Mouse (Mus musculus) intestine, postnatal 0 days (tissue): ENCODE data around the gene Uba6. TPM values are rescaled to one million over a fixed set of nuclear protein-coding genes. Genes with fewer than 3 reads are reported as not detected.
A peak's percentile ranks its signal among the peaks of the same experiment; 100 is the strongest.

Experiments
- ATAC-seq: fragments of 200-750 bp; cut with Nextera tagmentation; 2 replicates; pipeline ENCODE4 v1.8.0; 2017; ENCODE audit warnings: mild to moderate bottlenecking, moderate TSS enrichment, moderate library complexity
- H3K27ac ChIP-seq: fragments of 300-500 bp; sonication (generic); 2 replicates; pipeline ENCODE4 v1.5.1; 2014; ENCODE audit warnings: mild to moderate bottlenecking, low read depth, low read length, moderate library complexity
- H3K27me3 ChIP-seq: fragments of 300-500 bp; sonication (generic); replicated peaks from 2 replicates; pipeline ENCODE4 v1.6.1; 2014; ENCODE audit warnings: low read length, mixed read lengths; ENCODE audit not compliant: control insufficient read depth, insufficient read depth
- H3K36me3 ChIP-seq: fragments of 300-500 bp; sonication (generic); 2 replicates; pipeline ENCODE4 v1.6.1; 2014; ENCODE audit warnings: mild to moderate bottlenecking, moderate library complexity; ENCODE audit not compliant: control insufficient read depth, insufficient read depth
- H3K4me1 ChIP-seq: fragments of 300-500 bp; sonication (generic); replicated peaks from 2 replicates; pipeline ENCODE4 v1.6.1; 2014; ENCODE audit warnings: antibody characterized with exemption, low read length, mixed read lengths; ENCODE audit not compliant: control insufficient read depth, insufficient read depth
- H3K4me2 ChIP-seq: fragments of 300-500 bp; sonication (generic); replicated peaks from 2 replicates; pipeline ENCODE4 v1.6.1; 2014; ENCODE audit warnings: low read depth, mild to moderate bottlenecking, moderate library complexity
- H3K4me3 ChIP-seq: fragments of 300-500 bp; sonication (generic); 2 replicates; pipeline ENCODE4 v1.5.1; 2014; ENCODE audit warnings: low read depth, low read length
- H3K9ac ChIP-seq: fragments of 300-500 bp; sonication (generic); 2 replicates; pipeline ENCODE4 v1.6.1; 2014; ENCODE audit warnings: mild to moderate bottlenecking, low read depth, low read length
- H3K9me3 ChIP-seq: fragments of 300-500 bp; sonication (generic); 2 replicates; pipeline ENCODE4 v1.6.1; 2016; ENCODE audit warnings: mixed run types; ENCODE audit not compliant: control insufficient read depth
- CTCF ChIP-seq: sonication (generic); IDR thresholded peaks from 2 replicates; pipeline ENCODE4 v1.5.1; 2016; ENCODE audit warnings: low read depth, mild to moderate bottlenecking, control low read depth, antibody characterized with exemption, moderate library complexity
- WGBS: fragments of 180-500 bp; shearing (Covaris S2); extraction: QIAGEN DNeasy Blood & Tissue Kit; methylation state at CpG from one replicate; pipeline ENCODE4 v1.1.7; 2014; 5-methylcytosine and 5-hydroxymethylcytosine counted together
- polyA plus RNA-seq: library from polyadenylated mRNA; unstranded; fragments of >200 nt; fragmentation: Nextera tagmentation; extraction: Ambion mirVana; gene quantifications from 2 replicates; pipeline ENCODE4 v1.2.1, GENCODE M21; 2015

Gene Uba6
- polyA plus RNA-seq, 1 experiment from 2014 or later = 4.9 TPM

DNA sequence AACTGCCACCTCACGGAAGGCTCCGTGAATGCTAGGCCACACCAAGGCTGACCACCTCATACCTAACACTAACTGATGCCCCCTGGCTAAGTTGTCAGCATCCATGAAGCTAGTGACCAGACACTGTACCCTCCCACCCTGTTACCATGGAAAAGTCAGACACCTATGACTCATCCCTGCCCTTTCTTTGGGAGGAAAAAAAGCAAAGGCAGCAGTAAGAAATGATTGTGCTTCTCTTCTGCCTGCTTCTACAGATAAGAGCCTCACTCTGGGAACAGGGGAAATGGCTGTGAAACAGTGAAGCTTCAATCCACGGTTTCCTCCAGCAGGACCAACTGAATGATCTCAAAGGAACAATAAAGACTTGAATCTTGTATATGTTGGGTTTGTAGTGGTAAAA lies 104.2 kb downstream of the Uba6 start:
- 77% methylated on average over 3 of the region's 3 CpGs for WGBS
- no peak overlapping the region for H3K27ac ChIP-seq
- ATAC-seq = no peak

DNA sequence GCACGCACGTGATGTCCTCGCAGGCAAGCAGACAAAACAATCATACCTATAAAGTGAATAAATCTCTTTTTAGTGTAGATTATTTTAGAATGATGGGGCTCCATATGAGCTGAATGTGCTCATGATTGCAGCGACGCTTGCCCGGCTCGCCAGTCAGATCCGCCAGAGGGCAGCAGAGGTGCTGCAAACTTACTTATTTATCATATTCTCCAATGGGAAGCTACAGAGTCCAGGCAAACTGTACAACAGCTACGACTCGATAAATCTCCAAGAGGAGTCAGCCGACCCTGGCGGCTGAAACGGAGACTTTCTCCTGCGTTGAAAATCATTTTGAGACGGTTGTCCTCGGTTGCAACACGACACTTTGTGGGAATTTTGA lies 106.1 kb downstream of the Uba6 start:
- whole genome bisulfite sequencing = under 1% methylated on average over 17 of the region's 17 CpGs
- H3K4me2 ChIP-seq = peak overlapping the region; percentile 66
- no peak overlapping the region; the same call in 1 of the 2 replicates for H3K9ac ChIP-seq
- no peaks in the 10 kb centered on the region for H3K36me3 ChIP-seq
- no peaks in the 10 kb centered on the region for H3K4me1 ChIP-seq
- peak; percentile 93 for TF ChIP-seq CTCF
- H3K27me3 ChIP-seq = no peaks in the 10 kb centered on the region
- H3K4me3 ChIP-seq = peak overlapping the region; percentile 86
- 0 out of 2 replicates have a peak overlapping the region, but pooled peaks have one; percentile 10 for H3K27ac ChIP-seq
- ATAC-seq = peak; percentile 39
- no peaks in the 10 kb centered on the region for H3K9me3 ChIP-seq

More for the DNA sequence above, 104.2 kb downstream of the Uba6 start:
- no peak for TF ChIP-seq CTCF
- Histone ChIP-seq H3K9ac (no peak overlapping the region), H3K9me3 (no peaks in the 10 kb centered on the region), H3K4me1 (no peaks in the 10 kb centered on the region), H3K4me2 (no peak overlapping the region), H3K36me3 (no peaks in the 10 kb centered on the region), H3K4me3 (no peak overlapping the region), H3K27me3 (no peaks in the 10 kb centered on the region)

DNA sequence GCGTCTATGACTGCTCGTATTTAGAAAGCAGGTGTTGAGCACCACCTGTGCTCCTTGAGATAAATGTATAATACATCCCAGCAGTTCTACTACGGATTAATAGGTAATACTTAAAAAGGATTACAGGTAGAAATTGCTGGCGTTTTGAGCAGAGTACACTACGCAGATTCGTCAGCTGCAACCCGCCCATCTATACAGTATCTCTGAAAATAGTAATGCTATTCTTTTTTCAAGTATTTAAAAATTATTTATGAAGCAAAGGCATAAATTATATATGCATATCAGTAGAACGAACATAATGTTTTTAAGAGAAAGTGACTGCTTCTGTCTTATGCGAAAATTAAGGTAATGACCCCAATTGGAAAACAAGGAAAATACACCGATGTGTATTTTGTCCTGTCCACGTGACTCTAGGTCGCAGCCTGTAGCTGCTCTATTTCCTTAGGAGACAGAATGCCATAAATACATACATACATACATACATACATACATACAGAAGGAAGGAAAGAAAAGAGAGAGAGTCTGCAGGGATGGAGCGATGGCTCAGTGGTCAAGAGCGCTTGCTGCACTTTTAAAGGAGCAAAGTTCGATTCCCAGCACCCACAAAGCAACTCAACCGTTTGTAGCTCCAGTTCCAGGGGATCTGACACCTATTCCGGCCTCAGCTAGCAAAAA lies 106.6 kb downstream of the Uba6 start:
- H3K36me3 ChIP-seq = no peaks in the 10 kb centered on the region
- no peaks in the 10 kb centered on the region for H3K9me3 ChIP-seq
- H3K4me3 ChIP-seq = peak overlapping the region; percentile 86
- ATAC-seq = peak; percentile 48
- WGBS = 1% methylated on average over 17 of the region's 17 CpGs
- H3K4me2 ChIP-seq = peak overlapping the region; percentile 66
- no peaks in the 10 kb centered on the region for H3K4me1 ChIP-seq
- no peaks in the 10 kb centered on the region for H3K27me3 ChIP-seq
- peak overlapping the region; percentile 70; the same call in 1 of the 2 replicates for H3K27ac ChIP-seq
- H3K9ac ChIP-seq = 0 out of 2 replicates have a peak overlapping the region, but pooled peaks have one; percentile 75
- TF ChIP-seq CTCF = no peak

DNA sequence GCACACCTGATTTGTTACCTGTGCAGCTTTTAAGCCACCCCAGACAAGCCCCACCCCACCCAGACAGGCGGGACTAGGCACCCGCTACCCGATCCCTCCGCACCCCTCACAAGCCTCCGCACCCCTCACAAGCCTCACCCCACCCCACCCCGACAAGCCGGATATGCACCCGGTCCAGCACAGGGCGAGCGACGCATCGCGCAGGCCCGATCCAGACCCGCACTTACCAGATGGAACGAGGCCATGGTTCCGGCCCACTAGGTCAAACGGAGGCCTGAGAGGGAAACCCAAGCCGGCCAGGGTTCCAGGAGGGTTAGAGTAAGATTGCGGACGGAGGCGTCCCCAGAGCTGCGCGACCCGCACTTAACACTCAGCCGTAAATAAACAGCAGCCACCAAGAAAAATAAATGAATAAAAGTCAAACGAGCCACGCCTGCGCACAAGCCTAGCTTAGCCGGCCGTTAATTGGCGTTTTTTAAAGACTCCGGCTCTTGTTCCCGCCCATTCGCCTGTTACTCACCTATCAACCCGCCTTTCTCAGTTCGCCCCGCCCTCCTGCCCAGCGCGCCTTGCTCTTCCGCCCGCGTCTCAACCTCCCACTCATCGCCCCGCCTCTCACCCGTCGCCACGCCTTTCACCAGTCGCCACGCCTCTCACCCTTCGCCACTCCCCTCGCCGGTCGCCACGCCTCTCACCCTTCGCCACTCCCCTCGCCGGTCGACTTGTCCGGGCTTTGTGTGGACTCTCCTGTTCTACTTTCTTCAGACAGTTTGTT lies 107.3 kb downstream of the Uba6 start, which contains the start of gene Cenpc1:
Gene Cenpc1 (minus strand): TSS at position 483 of the 775 bp plus-strand sequence.
- Histone ChIP-seq H3K4me2 (peak within 1 kb of the TSS; percentile 66), H3K4me1 (no peaks in the 10 kb centered on the region), H3K27me3 (no peaks in the 10 kb centered on the region), H3K36me3 (no peaks in the 10 kb centered on the region), H3K4me3 (peak within 1 kb of the TSS; percentile 86), H3K27ac (peak within 1 kb of the TSS; percentile 89), H3K9ac (peak within 1 kb of the TSS; percentile 75), H3K9me3 (no peaks in the 10 kb centered on the region)
- under 1% methylated on average over 60 of the region's 60 CpGs for WGBS
- ATAC-seq = peak; percentile 97
- no peak for TF ChIP-seq CTCF

DNA sequence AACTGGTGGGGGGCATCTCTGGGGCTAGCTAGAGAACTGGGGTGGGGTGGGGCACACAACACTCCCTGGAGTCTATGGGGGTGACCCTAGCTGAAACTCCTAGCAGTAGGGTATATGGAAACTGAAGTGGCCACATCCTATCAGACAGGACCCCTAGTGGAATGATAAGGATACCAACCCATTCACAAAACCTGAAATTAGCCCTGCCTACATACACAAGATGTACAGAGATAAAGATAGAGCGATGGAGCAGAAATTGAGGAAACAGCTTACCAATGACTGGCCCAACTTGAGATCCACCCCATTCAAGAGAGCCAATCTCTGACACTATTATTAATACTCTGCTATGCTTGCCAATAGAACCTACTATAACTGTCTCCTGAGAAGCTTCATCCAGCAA lies 109.1 kb downstream of the Uba6 start:
- Histone ChIP-seq H3K36me3 (no peaks in the 10 kb centered on the region), H3K27ac (no peak overlapping the region), H3K9me3 (no peaks in the 10 kb centered on the region), H3K4me1 (no peaks in the 10 kb centered on the region), H3K4me3 (no peak overlapping the region), H3K4me2 (no peak overlapping the region), H3K9ac (no peak overlapping the region), H3K27me3 (no peaks in the 10 kb centered on the region)
- no peak for TF ChIP-seq CTCF
- 77% methylated on average over 1 of the region's 1 CpGs for WGBS
- no peak for ATAC-seq

Other genes with a start within 250 kb of the Uba6 start
- gene Cenpc1, start 107.2 kb downstream of the Uba6 start, polyA plus RNA-seq = 10.0 and 10.4 TPM in 2 replicates
- gene Stap1, start 101.1 kb downstream of the Uba6 start, polyA plus RNA-seq = 0.39 and 0.42 TPM in 2 replicates
- not detected in 2 replicates for gene Gnrhr, start 25.1 kb upstream of the Uba6 start, polyA plus RNA-seq
- gene Tmprss11c, start 116.5 kb upstream of the Uba6 start, polyA plus RNA-seq = not detected in 2 replicates
- not detected in 2 replicates for gene Tmprss11d, start 200.6 kb upstream of the Uba6 start, polyA plus RNA-seq